ENCODE assay signal across 28 mouse cellular contexts in the genomic region with DNA sequence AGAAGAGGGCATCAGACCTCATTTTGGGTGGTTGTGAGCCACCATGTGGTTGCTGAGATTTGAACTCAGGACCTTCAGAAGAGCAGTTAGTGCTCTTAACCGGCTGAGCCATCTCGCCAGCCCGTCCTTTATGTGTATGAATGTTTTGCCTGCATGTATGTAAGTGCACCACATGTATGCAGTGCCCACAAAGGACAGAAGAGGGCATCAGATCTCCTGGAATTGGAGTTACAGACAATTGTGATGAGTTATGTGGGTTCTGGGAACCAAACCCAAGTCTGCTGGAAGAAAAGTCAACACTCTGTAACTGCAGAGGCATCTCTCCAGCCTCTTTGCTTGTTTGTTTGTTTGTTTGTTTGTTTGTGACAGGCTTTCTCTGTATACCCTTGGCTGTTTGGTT. TPM values are rescaled to one million over a fixed set of nuclear protein-coding genes. Genes with fewer than 3 reads are reported as not detected.
DNase-seq lines count a peak whose midpoint lies in the region; TF ChIP-seq lines count a peak whose summit lies in the region.
"Had no signal": no experiment of that assay in that cellular context is flagged by ENCODE, and none has a peak within 500 bp of the region (broad histone marks: within the 10 kb centered on the region; RNA-seq: fewer than 3 reads in every experiment).

No protein-coding gene starts in this region.

- no peak overlapping the region for H3K4me3 ChIP-seq in gastrocnemius, adult 2 months
- no peak overlapping the region for H3K4me3 ChIP-seq in left cerebral cortex, adult 2 months
- H3K4me3 ChIP-seq: forebrain, embryonic 13.5 days; heart, embryonic 15.5 days; midbrain, embryonic 10.5 days had no signal

- TF ChIP-seq CTCF in gastrocnemius, adult 2 months (IDR thresholded peaks at IDR 0.05) = peak; percentile 8; the same call in 1 of the 2 replicates
- TF ChIP-seq CTCF in left cerebral cortex, adult 2 months (IDR thresholded peaks at IDR 0.05) = peak; percentile 12

- DNase-seq in gastrocnemius, adult 2 months = no peak
- DNase-seq in gastrocnemius, postnatal 10 days = no peak
- DNase-seq in left cerebral cortex, adult 2 months (ENCODE audit: extremely low spot score in 1 of 2, low spot score in 2 of 2) = no peak
- no peak for DNase-seq in left cerebral cortex, adult 9 months (ENCODE audit: low spot score in 2 of 2)
- DNase-seq in A20 (ENCODE audit: low read depth, low spot score) (peak; percentile 19), NIH3T3 (ENCODE audit: low read depth) (peak; percentile 11)
- no peak for DNase-seq in left cerebral cortex, postnatal 36 days (ENCODE audit: low spot score in 2 of 2)
- no peak for DNase-seq in cerebellum, adult 9-11 months
- DNase-seq: adrenal gland, postnatal 10 days; cerebellum, adult 2 months; cerebellum, postnatal 36 days; gastrocnemius, postnatal 14 days; heart, adult 18-20 months; heart, postnatal 36 days; kidney, adult 9 months; kidney, postnatal 14 days; layer of hippocampus, postnatal 36 days; right cerebral cortex, postnatal 14 days; spleen, adult 18-20 months; thymus, postnatal 14 days had no signal

- no peak overlapping the region for H3K27ac ChIP-seq in gastrocnemius, adult 2 months
- no peak overlapping the region for H3K27ac ChIP-seq in left cerebral cortex, adult 2 months
- H3K27ac ChIP-seq: forebrain, embryonic 13.5 days; heart, embryonic 15.5 days; hindbrain, embryonic 14.5 days; macrophage; midbrain, embryonic 10.5 days had no signal

- intact Hi-C loops in gastrocnemius, adult 2 months (cut with DNase I) = no loop called here
- intact Hi-C loops in left cerebral cortex, adult 2 months (cut with DNase I) = no loop called here
- intact Hi-C loops in left cerebral cortex, postnatal 36 days (cut with DNase I) = loop anchor here (5.0 kb wide), 1 partner anchor 103 kb away; no protein-coding TSS in a partner anchor

RNA-seq across cellular contexts. Expression of gene Kif3a, which starts 13.4 kb away (rescaled TPM):
- total RNA-seq in gastrocnemius, adult 2 months (2021) = 1 to 10 TPM; 4.6 to 6.3 TPM
- total RNA-seq in gastrocnemius, postnatal 10 days (2021) = 10 to 100 TPM in 1 of 2 experiments, 1 to 10 TPM in 1; 9.4 to 11.1 TPM
- total RNA-seq in left cerebral cortex, adult 2 months (2021) = 100 to 1,000 TPM; 127 to 131 TPM
- total RNA-seq in left cerebral cortex, postnatal 36 days (2021) = 100 to 1,000 TPM; 115 to 130 TPM

RNA-seq across cellular contexts. Expression of gene Il4, which starts 37.9 kb away (rescaled TPM):
- total RNA-seq in gastrocnemius, adult 2 months (2021) = not detected
- total RNA-seq in gastrocnemius, postnatal 10 days (2021) = not detected
- total RNA-seq in left cerebral cortex, adult 2 months (2021) = not detected
- not detected for total RNA-seq in left cerebral cortex, postnatal 36 days (2021)
- total RNA-seq: adrenal gland, postnatal 10 days; gastrocnemius, postnatal 14 days; heart, adult 18-20 months; heart, postnatal 36 days; layer of hippocampus, adult 18-20 months; layer of hippocampus, postnatal 36 days; left cerebral cortex, postnatal 25 days had no signal

RNA-seq across cellular contexts. Expression of gene Il13, which starts 53.9 kb away (rescaled TPM):
- not detected for total RNA-seq in gastrocnemius, adult 2 months (2021)
- not detected for total RNA-seq in gastrocnemius, postnatal 10 days (2021)
- total RNA-seq in left cerebral cortex, adult 2 months (2021) = not detected
- total RNA-seq in left cerebral cortex, postnatal 36 days (2021) = not detected
- total RNA-seq: adrenal gland, postnatal 10 days; gastrocnemius, postnatal 14 days; heart, adult 18-20 months; heart, postnatal 36 days; layer of hippocampus, adult 18-20 months; layer of hippocampus, postnatal 36 days; left cerebral cortex, postnatal 25 days; neutrophil, adult 5-6 weeks had no signal

Comparison
In these comparisons a context has a peak if more than half of its experiments do, and no peak if none do; other contexts are left out.
1. DNase-seq: peak in A20 (single experiment) and NIH3T3 (single experiment); none in gastrocnemius, adult 2 months (single experiment), gastrocnemius, postnatal 10 days (single experiment), left cerebral cortex, adult 2 months (0 of 2), left cerebral cortex, adult 9 months (0 of 2), left cerebral cortex, postnatal 36 days (0 of 2) and cerebellum, adult 9-11 months (single experiment).
2. RNA of gene Kif3a, which starts 13.4 kb away (total RNA-seq): 127 to 131 TPM in left cerebral cortex, adult 2 months and 115 to 130 TPM in left cerebral cortex, postnatal 36 days; 9.4 to 11.1 TPM in gastrocnemius, postnatal 10 days and 4.6 to 6.3 TPM in gastrocnemius, adult 2 months; every median in the first group is over 4 times any median in the second.